Mouse (Mus musculus): ENCODE measurements at regions not wholly inside any gene's neighbourhood (a gene's known extent, or its start where the extent isn't known, plus 50 kb on each side); places are given as distances from the start of the nearest gene placed in this dataset.

DNA sequence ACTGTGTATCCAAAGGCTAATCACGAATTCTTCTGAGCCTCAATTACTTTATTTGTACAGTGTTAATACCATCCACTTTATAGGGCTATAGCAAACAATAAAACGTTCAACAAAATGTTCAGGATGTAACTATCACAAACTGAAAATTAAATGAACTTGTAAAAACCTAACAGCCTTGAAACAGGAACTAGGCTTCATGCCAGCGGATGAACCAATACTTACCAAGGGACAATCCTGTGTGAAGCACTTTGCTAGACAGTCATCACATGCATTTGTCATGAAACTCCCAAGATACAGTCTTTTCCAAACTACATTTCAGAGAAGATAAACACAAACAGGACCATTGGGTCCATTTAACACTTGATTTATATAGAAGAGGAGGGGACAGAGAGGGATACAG lies 228.9 kb upstream of the Gm12728 start:
- no peak for DNase-seq (ENCODE audit: low spot score)

DNA sequence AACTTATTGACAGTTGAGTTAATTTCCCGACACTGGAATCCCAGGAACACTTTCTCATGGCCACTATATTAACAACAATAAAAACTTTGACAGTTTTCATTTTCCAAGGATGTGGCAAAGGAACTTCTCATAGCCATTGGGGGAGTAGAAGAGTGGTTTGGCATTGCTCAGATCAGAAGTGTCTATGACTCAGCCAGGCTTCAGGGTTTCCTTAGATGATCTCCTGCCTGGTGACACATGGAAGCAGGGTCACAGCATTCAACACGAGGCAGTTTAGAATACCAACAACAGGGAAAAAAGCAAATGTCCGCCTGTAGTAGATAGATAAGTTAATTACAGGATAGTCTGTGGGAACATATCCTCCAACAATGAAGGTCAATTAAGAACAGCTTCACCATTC lies 228.1 kb upstream of the Gm12728 start:
- DNase-seq (ENCODE audit: low spot score): no peak

DNA sequence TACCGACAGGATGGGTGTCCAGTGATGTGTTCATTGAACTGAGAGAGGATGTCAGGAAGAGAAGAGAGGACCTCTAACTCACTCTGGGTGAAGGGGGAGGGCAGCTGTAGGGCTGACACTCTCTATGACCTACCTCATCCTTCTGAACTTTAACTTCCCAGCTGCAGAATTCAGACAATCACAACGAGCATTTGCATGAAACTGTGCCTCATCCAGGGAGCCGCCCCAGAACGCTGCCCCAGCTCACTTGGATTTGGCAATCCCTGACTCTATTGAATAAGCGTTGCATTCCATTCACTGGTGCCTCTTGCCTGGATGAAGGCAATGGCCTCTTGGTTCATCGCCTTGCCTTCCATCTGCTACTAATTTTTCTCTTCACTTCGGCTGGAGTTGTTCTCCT lies 223.9 kb upstream of the Gm12728 start:
- no peak for DNase-seq (ENCODE audit: low spot score)

DNA sequence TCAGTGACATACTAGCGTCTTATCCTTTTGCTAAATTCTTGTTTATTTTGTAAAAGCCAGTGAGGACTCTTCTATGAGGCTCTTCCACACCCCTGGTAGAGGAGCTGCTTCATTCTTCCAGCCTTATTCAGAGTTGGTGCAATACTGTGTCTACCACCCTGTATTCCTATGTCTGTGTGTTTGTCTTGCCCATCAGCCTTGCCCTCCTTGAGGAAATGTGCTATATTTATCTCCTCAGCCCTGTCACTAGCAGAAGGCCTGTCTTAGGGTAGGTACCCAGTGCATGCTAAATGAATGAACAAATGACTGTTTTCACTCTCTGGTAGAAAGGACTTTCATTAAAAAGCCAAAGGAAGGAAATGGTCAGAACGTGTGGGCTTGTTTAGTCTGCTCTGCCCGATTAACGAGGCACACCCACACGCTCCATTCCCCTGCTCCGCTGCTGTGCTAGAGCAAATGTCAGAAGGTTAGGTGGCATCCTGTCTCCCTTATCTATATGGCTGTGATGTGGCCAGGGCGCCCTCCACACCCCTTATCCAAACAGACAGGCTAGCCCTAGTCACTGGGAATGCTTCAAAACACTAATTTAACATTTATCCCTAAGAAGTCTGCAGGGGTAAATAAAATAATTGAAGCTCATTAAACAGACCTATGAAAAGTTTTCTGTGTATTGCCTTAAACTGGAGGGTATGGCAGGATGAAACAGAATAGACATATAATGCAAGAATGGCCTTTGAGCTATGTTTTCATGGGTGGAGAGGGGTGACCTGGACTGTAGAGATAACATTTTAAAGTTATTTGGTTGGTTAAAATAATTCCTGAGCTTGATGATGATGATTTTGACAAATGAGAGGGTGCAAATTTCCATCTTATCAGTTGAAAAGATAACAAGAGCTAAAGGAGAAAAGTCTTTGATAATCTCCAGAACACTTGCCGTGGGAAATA lies 222.9 kb upstream of the Gm12728 start:
- DNase-seq (ENCODE audit: low spot score): no peak

DNA sequence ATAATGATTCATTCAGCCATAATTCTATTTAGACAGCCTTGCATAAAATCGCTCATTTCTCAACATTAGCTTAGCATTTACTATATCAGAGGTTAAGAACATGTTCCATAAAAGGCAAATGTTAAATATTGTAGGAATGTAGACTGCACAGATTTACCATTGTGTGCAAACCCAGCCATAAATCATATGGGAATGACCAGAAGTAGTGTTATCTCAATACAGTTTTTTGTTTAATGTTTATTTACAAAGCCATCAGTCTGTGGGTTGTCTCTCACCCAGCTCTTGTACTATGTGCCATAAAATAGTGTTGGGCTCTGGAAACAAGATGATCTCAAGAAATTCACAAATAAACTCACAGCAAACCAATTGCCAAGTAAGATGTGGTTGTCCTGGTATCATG lies 220.0 kb upstream of the Gm12728 start:
- DNase-seq (ENCODE audit: low spot score): no peak

DNA sequence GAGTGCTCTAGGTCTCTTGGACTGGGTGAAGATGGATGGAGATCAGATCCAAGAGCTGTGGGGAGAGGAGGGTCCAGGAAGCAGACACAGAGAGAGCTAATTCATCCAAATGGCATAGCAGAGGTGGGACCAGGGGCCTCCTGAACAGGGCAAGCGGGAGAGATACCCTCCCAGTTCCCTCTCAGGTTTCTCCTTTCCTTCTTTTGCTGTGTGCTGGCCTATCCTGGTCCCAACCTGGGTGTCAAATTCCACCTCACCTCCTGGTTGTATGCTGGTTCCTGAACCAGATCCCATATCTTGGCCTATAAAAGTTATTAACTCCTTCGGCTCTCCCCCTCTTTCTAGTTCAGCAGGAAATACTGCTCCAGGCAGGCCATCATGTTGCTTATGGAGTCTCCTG lies 214.1 kb upstream of the Gm12728 start:
- DNase-seq (ENCODE audit: low spot score): no peak

DNA sequence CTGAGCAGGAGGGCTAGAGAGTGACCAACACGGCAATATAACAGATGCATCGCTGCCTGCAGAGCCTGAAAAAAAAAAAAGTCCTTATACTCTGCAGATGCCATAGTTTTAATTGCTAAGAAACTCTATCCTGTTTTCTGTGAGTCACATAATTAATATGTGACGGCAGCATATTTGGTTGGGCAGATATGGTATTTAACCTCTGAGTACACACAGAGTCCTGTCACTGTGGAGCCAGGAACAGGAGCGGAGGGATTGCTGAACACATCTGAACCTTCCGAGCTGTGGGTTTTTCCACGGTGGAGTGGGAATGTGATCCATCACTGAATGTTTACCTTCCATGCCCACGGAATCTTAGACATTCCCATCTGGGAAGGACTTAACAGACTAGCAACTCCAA lies 208.7 kb upstream of the Gm12728 start:
- no peak for DNase-seq (ENCODE audit: low spot score)

DNA sequence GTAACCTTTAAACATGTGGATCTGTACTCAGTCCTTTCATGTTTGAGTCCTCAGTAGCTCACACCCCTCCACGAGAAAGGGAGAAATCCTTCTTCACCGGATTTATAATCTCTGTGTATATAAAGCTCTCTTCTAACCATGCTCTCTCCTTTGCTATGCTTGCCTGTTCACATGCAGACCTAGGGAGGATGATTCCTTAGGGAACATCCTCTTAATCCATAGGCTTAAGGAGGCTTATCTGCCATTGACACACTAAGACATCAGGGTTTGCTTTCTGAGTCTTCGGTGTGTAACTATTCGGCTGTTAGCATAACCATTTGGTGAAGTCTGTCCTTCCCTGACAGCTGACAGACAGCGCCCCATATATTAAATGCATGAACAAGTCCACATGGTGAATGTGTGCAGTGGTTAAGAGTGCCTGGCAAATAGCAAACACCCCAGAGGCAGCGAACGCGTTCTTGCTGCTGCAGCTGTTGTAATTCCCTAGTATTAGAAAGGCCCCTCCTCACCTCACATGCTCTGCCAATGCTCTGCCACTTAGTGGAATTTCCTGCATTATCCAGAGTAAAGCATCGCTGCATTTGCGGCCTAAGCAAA lies 205.2 kb upstream of the Gm12728 start:
- DNase-seq (ENCODE audit: low spot score): no peak

DNA sequence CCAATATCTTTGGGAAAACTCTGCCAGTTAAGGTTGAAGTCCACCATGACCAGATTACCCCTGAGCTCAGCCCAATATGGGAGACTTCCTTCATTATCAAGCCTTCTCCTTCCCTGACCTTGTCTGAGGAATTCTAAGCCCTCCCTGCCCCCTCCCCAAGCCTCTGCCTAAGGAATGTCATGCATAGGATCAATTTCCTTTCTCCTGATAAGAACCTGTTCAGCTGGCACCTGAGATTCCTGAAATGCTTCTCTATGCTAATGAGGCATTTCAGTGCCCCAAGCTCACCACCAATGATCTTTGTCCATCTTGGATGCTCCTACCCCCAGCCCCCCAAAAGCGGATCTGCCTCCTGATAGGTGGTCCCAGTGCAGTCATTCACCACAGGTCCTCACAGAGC lies 186.0 kb upstream of the Gm12728 start:
- no peak for DNase-seq (ENCODE audit: low spot score)

DNA sequence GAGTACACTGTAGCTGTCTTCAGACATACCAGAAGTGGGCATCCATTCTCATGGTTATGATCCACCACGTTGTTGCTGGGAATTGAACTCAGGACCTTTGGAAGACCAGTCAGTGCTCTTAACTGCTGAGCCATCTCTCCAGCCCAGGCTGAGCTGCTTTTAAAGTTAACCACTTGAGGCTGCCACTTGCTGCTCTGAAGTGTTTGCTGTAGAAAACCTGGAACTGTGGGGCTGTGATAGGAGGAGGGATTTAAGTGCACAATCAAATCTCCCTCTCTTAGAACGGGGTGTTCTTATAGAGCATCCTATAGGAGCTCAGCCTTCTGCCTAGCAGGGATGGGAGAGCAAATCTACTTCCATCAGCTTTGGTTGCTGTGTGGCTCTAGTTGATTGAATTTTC lies 185.1 kb upstream of the Gm12728 start:
- DNase-seq (ENCODE audit: low spot score): peak; percentile 6

DNA sequence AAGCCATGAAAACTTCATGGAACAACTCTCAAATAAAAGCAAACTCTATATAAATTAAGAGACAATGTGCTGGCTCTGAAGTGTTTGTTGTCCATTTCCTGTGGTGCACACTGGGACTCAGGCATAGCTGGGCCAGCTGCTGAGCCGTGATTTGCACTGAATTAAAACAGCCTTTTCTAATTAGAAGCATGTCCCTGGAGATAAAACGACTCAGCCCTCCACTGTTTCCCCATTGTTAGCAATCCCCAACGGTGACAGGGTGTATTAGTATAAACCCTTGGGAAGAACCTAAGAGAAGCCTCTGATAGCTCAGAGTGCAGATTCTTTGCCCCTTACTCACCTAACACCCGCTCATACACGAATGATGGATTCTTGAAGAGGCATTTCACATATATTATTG lies 182.9 kb upstream of the Gm12728 start:
- no peak for DNase-seq (ENCODE audit: low spot score)

DNA sequence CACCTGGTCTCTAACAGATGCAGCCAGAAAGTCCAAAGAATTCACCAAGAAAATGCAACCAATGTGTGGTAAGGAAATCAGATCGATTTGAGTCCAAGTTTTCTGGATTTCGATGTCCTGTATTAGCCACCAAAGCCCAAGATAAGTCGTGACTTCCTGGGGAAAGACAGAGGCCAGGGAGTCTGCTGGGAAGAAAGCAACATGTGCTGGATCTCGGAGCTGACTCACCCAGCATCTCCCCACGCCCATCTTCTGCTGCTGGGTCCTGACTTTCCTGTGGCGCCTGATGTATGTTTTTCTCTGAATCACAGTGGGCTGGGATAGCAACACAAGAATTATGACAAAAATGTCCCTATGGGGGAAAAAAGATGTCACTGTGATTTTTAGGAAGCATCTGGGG lies 178.8 kb upstream of the Gm12728 start:
- DNase-seq (ENCODE audit: low spot score): no peak

DNA sequence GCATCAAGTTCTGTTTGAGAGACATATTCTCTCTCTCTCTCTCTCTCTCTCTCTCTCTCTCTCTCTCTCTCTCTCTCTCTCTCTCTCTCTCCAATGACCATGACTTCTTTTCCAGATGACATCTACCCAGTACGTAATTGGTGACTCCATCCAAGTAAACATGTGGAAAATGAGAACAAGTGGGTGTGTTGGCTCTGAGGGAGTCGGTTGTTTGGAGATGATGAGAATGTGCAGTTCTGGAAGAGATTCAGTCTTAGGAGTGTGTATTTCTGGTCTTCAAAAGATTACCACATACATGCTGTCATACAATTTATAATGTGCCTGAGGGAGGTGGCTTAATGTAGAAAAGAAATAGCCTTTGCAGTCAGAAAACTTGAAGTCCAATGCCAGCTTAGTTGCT lies 175.3 kb upstream of the Gm12728 start:
- DNase-seq (ENCODE audit: low spot score): peak; percentile 10

DNA sequence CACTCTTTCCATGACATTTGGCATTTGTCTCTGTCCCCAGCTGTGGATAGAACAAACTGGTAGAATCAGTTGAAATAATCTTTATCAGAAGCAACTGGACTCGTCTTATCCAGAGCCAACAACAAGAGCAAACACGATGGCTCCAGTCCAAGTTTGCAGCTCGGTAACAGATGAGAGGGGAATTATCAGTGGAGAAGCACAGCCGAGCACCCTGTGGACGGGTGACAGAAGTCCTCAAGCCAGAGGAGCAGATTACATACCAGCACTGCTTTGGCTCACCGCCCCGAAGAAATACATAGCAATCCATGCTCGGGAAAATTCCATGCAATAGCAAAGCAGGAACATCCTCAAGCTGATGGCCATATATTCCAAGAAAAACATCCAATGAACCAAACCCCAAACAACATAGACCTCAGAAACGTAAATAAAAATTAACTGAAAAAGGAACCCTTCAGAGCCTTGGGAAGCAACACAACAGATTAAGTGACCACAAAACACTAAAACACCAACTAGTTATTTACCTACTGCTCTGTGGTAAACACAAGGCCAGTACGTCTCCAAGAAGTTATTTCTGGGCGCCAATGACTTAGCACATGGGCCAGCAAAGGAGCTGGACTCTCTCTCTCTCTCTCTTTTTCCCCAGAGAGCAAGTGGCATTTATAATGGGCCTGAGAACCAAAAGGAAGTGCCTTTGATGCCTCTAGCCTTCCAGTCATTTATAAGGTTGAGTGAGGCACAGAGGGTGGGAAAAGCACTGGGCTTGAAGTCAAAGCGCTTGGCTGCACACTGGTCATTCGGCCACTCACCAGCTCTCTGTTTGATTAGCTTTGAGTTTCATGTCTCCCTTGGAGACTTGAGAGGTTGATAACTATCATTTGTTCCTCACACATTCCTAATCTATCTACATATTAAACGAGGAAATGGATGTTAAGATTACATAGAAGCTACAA lies 163.0 kb upstream of the Gm12728 start:
- peak; percentile 57 for DNase-seq (ENCODE audit: low spot score)

DNA sequence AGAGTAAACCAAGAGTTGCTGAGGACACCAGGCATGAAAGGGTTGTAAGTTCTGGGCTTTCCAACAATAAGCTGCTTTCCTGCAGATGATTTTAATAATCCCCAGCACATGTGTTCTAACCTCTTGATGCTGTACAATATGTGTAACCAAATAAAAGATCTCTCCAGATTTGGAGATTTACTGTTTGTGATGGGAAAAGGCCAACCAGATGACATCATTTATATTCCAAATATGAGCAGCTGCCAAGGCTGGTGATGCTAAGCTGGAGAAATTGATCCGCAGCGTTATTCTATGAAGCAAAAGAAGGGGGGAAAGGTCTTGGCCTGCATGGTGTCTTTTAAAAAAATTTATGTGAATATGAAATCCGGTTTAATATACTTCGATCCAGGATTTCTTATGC lies 160.1 kb upstream of the Gm12728 start:
- DNase-seq (ENCODE audit: low spot score): no peak

DNA sequence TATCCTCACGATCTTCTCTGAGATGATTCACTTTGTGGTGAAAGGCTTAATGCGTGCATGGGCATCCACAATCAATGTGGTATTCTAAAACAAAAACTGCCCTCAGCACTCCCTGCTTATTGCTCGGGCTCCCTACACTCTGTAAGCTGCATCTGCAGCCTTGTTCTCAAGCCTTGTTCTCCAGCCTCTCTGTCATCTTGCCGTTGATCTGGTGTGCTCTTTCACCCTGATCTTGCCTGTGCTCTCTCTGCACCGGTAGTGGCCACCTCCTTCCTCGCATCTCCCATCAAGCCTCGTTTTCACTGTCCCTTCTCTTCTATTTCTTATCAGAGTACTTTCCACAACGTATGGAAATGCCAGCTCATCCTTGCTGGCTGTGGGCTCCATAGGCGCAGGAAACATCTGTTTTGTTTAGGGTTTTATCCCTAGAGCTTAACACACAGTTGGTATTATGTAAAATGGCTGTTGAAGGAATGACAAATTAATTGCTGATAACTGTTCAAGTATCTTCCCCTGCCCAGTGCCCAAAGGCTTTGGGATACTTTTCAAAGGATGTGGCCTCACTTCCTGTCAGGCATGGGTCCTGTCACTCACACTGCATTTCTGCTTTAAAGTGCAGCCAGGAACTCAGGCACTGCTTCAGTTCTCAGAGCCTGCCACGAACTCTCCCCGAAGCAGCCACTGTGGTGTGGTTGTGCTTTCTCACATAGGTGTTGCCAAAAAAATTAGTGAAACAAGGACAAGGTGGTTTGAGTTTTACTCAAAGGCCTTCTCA lies 158.9 kb upstream of the Gm12728 start:
- no peak for DNase-seq (ENCODE audit: low spot score)

DNA sequence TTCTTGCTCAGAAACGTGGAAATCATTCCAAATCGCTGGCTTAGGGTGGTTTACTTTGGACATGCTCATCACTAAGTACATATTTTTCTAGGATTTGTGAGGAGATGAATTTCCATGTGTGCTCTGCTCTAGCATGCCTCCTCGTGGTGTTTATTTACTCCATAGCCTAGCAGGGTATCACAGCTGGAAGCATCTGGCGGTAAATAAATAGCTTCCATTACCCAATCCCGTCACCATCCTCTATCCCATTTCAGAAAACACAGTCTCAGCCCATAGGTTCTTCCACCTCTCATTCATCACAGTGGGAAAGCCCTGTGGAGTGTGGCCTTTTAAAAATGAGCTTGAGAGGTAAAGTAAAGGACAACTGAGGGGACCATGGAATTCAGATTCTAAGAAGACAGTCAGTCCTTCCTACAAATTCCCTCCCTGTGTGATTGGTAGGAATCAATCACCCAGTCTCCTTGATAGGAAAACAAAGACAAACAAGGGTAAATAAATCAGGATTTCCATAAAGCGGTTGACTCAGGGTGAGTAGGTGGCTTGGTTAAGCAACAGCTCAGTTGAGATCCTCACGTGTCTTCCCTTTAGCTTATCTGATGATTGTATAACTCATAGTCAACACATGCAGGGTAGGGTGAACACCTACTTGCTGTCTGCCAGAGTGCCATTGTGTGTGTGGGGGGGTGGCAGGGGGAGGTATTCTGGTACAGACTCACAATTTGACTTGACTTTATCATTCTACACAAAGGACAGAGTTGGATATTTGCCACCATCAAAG lies 156.9 kb upstream of the Gm12728 start:
- no peak for DNase-seq (ENCODE audit: low spot score)

DNA sequence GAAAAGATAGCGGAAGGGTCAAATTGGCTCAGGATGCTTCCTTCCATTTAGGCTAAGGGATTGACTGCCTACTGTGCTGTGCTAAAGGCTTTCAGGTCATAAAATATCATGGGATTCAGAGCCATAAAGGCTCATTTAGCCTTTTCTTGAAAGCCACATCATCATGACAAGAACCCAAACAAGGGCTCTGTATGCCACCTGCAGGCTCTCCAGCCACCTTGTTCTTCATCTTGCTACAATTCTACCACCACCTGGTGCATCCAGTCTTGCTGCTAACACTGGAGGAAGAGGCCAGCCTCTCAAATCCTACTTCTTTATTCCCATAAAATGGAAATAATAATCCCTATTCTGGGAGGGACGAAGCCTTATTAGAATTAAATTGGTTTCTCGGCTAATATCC lies 155.9 kb upstream of the Gm12728 start:
- DNase-seq (ENCODE audit: low spot score): no peak

DNA sequence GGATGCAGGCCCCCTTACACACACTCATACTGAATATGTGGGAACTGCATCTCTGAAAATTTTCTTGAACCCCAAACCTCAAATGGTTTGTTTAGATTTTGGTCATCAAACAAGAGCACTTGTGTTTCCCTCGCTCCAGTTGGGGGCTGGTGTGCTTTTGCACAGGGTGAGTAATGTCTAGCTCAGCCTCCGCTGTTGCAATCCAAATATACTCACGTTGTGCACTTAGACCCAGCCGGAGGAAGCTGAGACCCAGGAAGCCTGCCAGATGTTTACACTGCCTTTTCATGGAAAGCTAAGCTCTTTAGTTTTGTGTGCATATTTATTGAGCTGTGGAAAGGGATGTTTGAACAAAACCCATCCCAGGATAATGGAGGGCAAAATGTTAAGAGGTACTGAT lies 148.9 kb upstream of the Gm12728 start:
- peak; percentile 68 for DNase-seq (ENCODE audit: low spot score)

DNA sequence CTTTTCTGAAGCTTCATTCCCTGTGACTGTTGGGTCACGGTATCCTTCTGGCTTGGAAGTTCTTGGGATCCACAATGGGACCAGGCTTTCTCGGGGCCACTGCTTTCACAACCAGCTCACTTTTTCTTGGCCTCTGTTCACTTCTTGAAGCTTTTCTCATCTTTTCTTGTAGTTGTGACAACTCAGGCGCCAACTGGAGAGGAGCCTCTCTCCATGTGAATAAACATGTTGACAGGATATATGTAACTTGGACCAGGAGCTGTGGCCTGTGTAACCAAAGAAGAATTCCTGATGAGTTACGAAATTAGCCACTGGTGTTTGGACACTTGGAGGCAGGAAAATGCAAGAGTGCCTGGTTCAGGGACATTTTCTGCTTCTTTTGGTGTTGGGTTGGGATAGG lies 148.1 kb upstream of the Gm12728 start:
- DNase-seq (ENCODE audit: low spot score): no peak

DNA sequence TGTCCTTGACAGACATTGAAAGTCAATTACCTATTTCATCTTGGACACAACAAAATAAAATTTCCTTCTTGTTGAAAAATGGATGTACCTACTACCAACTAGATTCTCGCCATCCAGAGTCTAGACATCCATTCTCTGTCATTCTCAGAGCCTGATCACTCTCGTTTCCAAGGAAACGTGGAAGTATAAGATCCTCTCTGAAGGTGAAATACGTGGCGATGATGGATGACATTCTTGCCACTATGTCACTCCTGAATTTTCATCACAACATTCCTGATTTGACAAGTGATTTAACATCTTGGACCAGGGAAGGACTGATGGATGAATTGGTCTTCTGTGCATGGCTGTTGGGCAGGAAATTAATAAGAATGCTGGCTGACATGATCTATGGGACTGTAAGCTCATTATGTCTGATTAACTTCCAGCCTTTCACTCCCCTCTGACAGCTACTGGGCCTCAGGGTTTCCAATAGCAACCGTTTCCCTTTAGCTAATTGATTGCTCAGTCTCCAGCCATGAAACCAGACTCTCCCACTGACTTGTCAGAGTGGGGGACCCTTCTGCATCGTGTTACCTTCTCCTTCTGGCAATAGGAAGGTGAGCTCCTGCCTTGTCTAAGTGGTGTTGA lies 140.7 kb upstream of the Gm12728 start:
- no peak for DNase-seq (ENCODE audit: low spot score)
